Mouse (Mus musculus): Measurements from ENCODE around the gene Disc1.

The Disc1 gene

GRCm38 (mm10) chr8:125226989-125227624, 173.1 kb downstream of the Disc1 start:
- no peak for DNase-seq

- DNase-seq, result no peak
These were observed 176.6 kb downstream of the Disc1 start for GRCm38 (mm10) chr8:125230526-125231131.

DNA sequence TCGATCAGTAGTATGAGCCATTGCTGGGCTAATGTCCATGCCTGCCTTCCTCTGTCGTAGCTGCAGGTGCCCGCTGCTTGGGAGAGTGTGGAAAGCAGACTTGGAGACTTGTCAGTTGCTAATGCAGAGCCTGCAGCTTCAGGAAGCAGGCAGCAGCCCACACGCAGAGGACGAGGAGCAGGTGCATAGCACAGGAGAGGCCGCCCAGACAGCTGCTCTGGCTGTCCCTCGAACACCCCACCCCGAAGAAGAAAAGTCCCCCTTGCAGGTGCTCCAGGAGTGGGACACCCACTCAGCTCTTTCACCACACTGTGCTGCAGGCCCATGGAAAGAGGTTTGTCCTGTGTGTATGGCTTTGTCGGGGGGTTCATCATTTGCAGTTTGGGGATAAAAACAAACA, 178.7 kb downstream of the Disc1 start:
- DNase-seq, result no peak

GRCm38 (mm10) chr8:125235898-125236835, 182.2 kb downstream of the Disc1 start:
- DNase-seq, result no peak

DNA sequence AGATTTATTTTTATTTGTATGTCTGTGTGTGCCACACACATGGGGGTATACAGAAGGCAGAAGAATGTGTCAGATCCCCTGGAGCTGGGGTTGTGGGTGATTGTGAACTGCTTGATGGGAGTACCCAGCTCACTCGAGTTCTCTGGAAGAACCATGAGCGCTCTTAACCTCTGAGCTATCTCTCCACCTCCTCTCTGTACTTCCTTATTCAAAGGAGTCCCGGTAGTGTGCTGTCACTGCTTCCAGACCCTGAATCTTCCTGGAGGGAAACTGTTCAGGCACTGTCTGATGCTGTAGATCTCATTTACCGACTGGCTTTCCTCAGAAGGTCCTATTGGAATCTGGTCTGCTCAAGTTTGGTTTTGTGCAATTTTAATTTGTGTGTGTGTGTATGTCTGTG, 186.8 kb downstream of the Disc1 start:
- no peak for DNase-seq

GRCm38 (mm10) chr8:125242382-125242781, 188.4 kb downstream of the Disc1 start:
- no peak for DNase-seq

DNA sequence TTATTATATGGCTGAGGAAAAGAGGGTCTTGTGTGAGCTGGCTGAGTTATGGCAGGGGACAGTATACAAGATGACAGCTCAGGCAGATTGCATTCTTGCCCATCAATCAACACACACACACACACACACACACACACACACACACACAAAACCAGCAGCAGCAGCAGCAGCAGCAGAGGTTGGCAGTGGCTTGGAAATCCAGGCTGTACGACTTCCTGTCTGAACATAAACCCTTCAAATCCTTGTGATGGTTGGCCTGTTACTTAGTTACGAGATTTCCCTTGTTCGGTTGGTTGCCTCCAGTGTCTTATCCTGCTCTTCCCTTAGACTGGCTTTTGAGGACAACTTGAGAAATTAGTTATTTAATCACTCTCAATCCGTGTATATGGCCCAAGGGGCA, 188.9 kb downstream of the Disc1 start:
- DNase-seq, result no peak

- DNase-seq, result no peak
These were observed 192.8 kb downstream of the Disc1 start for GRCm38 (mm10) chr8:125246737-125247292.

- no peak for DNase-seq
These were observed 193.4 kb downstream of the Disc1 start for GRCm38 (mm10) chr8:125247349-125247748.

- no peak for DNase-seq
These were observed 199.0 kb downstream of the Disc1 start for GRCm38 (mm10) chr8:125252946-125253345.

GRCm38 (mm10) chr8:125253505-125254180, 199.6 kb downstream of the Disc1 start:
- DNase-seq, result peak; percentile 30

GRCm38 (mm10) chr8:125254188-125255005, 200.4 kb downstream of the Disc1 start:
- peak; percentile 96 for DNase-seq

GRCm38 (mm10) chr8:125255006-125255685, 201.2 kb downstream of the Disc1 start:
- DNase-seq, result peak; percentile 73

GRCm38 (mm10) chr8:125257660-125258059, 203.7 kb downstream of the Disc1 start:
- no peak for DNase-seq

- DNase-seq, result no peak
These were observed 205.0 kb downstream of the Disc1 start for GRCm38 (mm10) chr8:125258806-125259500.

- DNase-seq, result no peak
These were observed 214.2 kb downstream of the Disc1 start for GRCm38 (mm10) chr8:125268181-125268705.

DNA sequence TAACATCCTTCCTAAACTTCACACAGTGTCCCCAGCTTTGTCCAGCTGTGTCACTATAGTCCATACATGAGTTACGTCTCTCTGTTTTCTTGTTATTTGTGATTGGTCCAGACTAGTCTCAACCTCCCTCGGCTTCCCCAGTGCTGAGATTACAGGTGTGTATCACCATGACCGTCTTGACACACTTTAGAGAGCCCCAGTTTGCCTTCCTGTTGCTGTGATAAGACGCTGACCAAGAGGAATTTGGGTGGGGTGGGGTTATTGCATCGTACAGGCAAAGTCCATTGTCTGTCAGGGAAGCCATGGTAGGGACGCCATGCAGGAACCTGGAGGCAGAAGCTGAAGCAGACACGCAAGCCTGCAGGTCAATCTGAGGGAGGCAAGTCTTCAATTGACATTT, 216.3 kb downstream of the Disc1 start:
- DNase-seq, result no peak

- no peak for DNase-seq
These were observed 217.4 kb downstream of the Disc1 start for GRCm38 (mm10) chr8:125271357-125271756.

DNA sequence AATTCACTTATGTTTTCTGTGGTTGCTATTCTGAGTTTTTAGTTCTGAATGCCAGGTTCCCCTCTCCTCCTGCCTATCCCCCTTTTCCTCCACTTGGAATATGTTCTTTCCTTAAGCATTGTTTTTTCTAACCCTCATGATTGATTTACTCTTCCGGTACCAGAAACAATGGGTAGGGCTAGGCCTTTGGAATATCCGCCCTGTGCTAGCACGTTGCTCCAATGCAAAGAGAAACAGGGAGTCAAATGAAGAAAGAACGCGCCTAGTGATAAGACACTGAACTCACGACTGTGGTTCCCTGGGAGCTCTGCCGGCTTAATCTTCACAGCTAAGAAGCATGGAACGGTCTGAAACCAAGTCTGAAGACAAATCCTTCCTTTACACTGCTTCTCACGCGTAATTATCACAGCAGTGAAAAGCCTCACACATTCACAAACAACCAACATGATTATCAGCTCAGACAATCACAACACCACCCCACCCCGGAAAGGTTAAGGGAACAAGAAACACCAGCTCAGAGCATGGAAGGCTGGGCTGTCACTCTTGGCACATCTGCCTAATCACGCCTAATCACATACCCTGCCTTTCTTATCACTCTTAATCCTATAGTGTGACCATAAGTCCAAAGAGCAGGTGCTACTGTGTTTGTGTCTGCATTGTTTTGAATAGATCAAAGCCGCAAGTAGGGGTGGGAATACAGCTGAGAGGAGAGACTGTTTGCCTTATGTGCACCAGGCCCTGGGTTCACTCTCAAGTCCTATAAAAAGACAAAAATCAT, 218.3 kb downstream of the Disc1 start:
- DNase-seq, result no peak

Measured in cerebellum, adult 9-10 months (tissue).